Mouse (Mus musculus) C2C12 (cell line): ENCODE measurements around the gene Grrp1. TPM values are rescaled to one million over a fixed set of nuclear protein-coding genes. Genes with fewer than 3 reads are reported as not detected.
"Not testable (repeated sequence)": the region's sequence is repeated elsewhere in the genome, so short reads cannot be mapped to it uniquely, and the experiment has no call there.

Experiments
- H3K27me3 ChIP-seq: one replicate; pipeline ENCODE4 v1.6.1; 2011; ENCODE audit not compliant: control insufficient read depth, insufficient read depth, insufficient read length
- H3K36me3 ChIP-seq: one replicate; pipeline ENCODE4 v1.6.1; 2011; ENCODE audit not compliant: control insufficient read depth, insufficient read depth
- H3K4me3 ChIP-seq: one replicate; pipeline ENCODE4 v1.5.1; 2011; ENCODE audit warnings: mild to moderate bottlenecking, control low read depth; ENCODE audit not compliant: poor library complexity, insufficient read depth, severe bottlenecking
- H3K79me2 ChIP-seq: one replicate; pipeline ENCODE4 v1.6.1; 2011; ENCODE audit not compliant: control insufficient read depth, insufficient read depth
- H3K79me3 ChIP-seq: one replicate; pipeline ENCODE4 v1.6.1; 2011; ENCODE audit warnings: low read depth, control low read depth
- H3ac ChIP-seq: one replicate; pipeline ENCODE3; 2011; ENCODE audit warnings: low read depth; ENCODE audit not compliant: control insufficient read depth, insufficient read length
- CEBPB ChIP-seq: IDR thresholded peaks from one replicate; pipeline ENCODE4 v1.6.1; 2011; ENCODE audit warnings: low read depth, mild to moderate bottlenecking, control low read depth, moderate library complexity
- CTCF ChIP-seq: IDR thresholded peaks from one replicate; pipeline ENCODE4 v1.5.1; 2011; ENCODE audit not compliant: control insufficient read depth, insufficient read depth, insufficient read length
- FOSL1 ChIP-seq: IDR thresholded peaks from one replicate; pipeline ENCODE4 v1.8.0; 2011; ENCODE audit warnings: mild to moderate bottlenecking, low read length; ENCODE audit not compliant: poor library complexity, insufficient read depth, severe bottlenecking
- MAX ChIP-seq: IDR thresholded peaks from one replicate; pipeline ENCODE4 v1.6.1; 2011; ENCODE audit warnings: mild to moderate bottlenecking, control low read depth
- MYOD1 ChIP-seq: IDR thresholded peaks from one replicate; pipeline ENCODE4 v1.6.1; 2011; ENCODE audit warnings: low read depth; ENCODE audit not compliant: control insufficient read depth, insufficient read length
- MYOG ChIP-seq: IDR thresholded peaks from one replicate; pipeline ENCODE4 v1.6.1; 2011; ENCODE audit not compliant: control insufficient read depth, insufficient read length; ENCODE audit errors: extremely low read depth
- USF1 ChIP-seq: IDR thresholded peaks from one replicate; pipeline ENCODE4 v1.6.1; 2011; ENCODE audit warnings: low read depth, mild to moderate bottlenecking, control low read depth, moderate library complexity
- polyA plus RNA-seq: library from polyadenylated mRNA; unstranded; fragments of >200 nt; fragmentation: generic; extraction: Trizol; gene quantifications from one replicate; pipeline ENCODE4 v1.2.1, GENCODE M21; 2012; ENCODE audit warnings: missing spikeins

The Grrp1 gene
- polyA plus RNA-seq, 1 experiment: not detected

- H3ac ChIP-seq: no peak overlapping the region
- H3K79me2 ChIP-seq: no peaks in the 10 kb centered on the region
- H3K27me3 ChIP-seq: peaks cover 3% of the 10 kb centered on the region
- H3K4me3 ChIP-seq: no peak overlapping the region
- no peaks in the 10 kb centered on the region for H3K79me3 ChIP-seq
- TF ChIP-seq FOSL1 (no peak), USF1 (no peak), MYOD1 (no peak), MYOG (no peak), CTCF (no peak), MAX (no peak), CEBPB (no peak)
- no peaks in the 10 kb centered on the region for H3K36me3 ChIP-seq
These were observed 42.6 kb upstream of the Grrp1 start for GRCm38 (mm10) chr4:134296523-134296922.

GRCm38 (mm10) chr4:134296096-134296495 lies 42.2 kb upstream of the Grrp1 start:
- H3K4me3 ChIP-seq, H3K27me3 ChIP-seq, H3K36me3 ChIP-seq, H3K79me2 ChIP-seq, H3ac ChIP-seq, H3K79me3 ChIP-seq: not testable (repeated sequence)

GRCm38 (mm10) chr4:134293692-134294163 lies 39.8 kb upstream of the Grrp1 start:
- Histone ChIP-seq H3ac (no peak overlapping the region), H3K79me2 (no peaks in the 10 kb centered on the region), H3K4me3 (no peak overlapping the region), H3K36me3 (no peaks in the 10 kb centered on the region), H3K27me3 (peaks cover 3% of the 10 kb centered on the region), H3K79me3 (no peaks in the 10 kb centered on the region)
- no peak for TF ChIP-seq FOSL1
- TF ChIP-seq CTCF: no peak
- TF ChIP-seq CEBPB: no peak
- TF ChIP-seq MYOG: no peak
- no peak for TF ChIP-seq MAX
- TF ChIP-seq USF1: no peak
- no peak for TF ChIP-seq MYOD1

- Histone ChIP-seq H3K27me3 (peaks cover 3% of the 10 kb centered on the region), H3K36me3 (no peaks in the 10 kb centered on the region), H3K79me2 (no peaks in the 10 kb centered on the region), H3ac (no peak overlapping the region), H3K79me3 (no peaks in the 10 kb centered on the region), H3K4me3 (no peak overlapping the region)
- TF ChIP-seq CEBPB (no peak), CTCF (no peak), MYOD1 (no peak), FOSL1 (no peak), USF1 (no peak), MAX (no peak), MYOG (no peak)
These were observed 39.3 kb upstream of the Grrp1 start for GRCm38 (mm10) chr4:134293061-134293691.

- Histone ChIP-seq H3K4me3 (no peak overlapping the region), H3K79me2 (no peaks in the 10 kb centered on the region), H3K27me3 (peaks cover 3% of the 10 kb centered on the region), H3K79me3 (no peaks in the 10 kb centered on the region), H3K36me3 (no peaks in the 10 kb centered on the region), H3ac (no peak overlapping the region)
- TF ChIP-seq CTCF (peak; percentile 31), CEBPB (no peak)
These were observed 38.2 kb upstream of the Grrp1 start for GRCm38 (mm10) chr4:134292067-134292466.

- H3K36me3 ChIP-seq: peaks cover 8% of the 10 kb centered on the region
- H3K27me3 ChIP-seq: no peaks in the 10 kb centered on the region
These were observed 34.7 kb upstream of the Grrp1 start for GRCm38 (mm10) chr4:134288397-134289256.

More at GRCm38 (mm10) chr4:134288397-134289256, 34.7 kb upstream of the Grrp1 start:
- Histone ChIP-seq H3ac (no peak overlapping the region), H3K4me3 (peak overlapping the region; percentile 79), H3K79me2 (peaks cover 23% of the 10 kb centered on the region), H3K79me3 (peaks cover 1% of the 10 kb centered on the region)
- TF ChIP-seq MYOD1 (no peak), CEBPB (no peak), MAX (no peak), FOSL1 (no peak), MYOG (no peak)
